ENCODE assay signal across 7 mouse cellular contexts in genomic region chr5:20637300-20637989, GRCm38 (mm10).
DNase-seq lines count a peak whose midpoint lies in the region; ATAC-seq and TF ChIP-seq lines count a peak whose summit lies in the region.

No protein-coding gene starts in this region.

- H3K27ac ChIP-seq in intestine, postnatal 0 days (ENCODE audit: low read depth, low read length) = no peak overlapping the region
- H3K27ac ChIP-seq in intestine, embryonic 16.5 days (ENCODE audit: low read length) = no peak overlapping the region
- H3K27ac ChIP-seq in CH12.LX (ENCODE audit: insufficient read depth, low read depth) = no peak overlapping the region
- H3K27ac ChIP-seq in limb, embryonic 14.5 days (replicated peaks; ENCODE audit: low read depth, low read length) = no peak overlapping the region

- dilution Hi-C loops in CH12.LX (cut with MboI; ENCODE audit: extremely low pct_ligation_motif_present, extremely low pct_unique_long_range_greater_than_20kb, low sequenced_read_pairs) = no loop called here

- no peak overlapping the region for H3K4me2 ChIP-seq in intestine, postnatal 0 days (replicated peaks; ENCODE audit: low read depth)
- no peak overlapping the region for H3K4me2 ChIP-seq in intestine, embryonic 16.5 days (ENCODE audit: low read depth, low read length)
- H3K4me2 ChIP-seq in CH12.LX (ENCODE audit: insufficient read depth, low read depth, poor library complexity, severe bottlenecking) = 0 out of 2 replicates have a peak overlapping the region, but pooled peaks have one; percentile 6
- no peak overlapping the region for H3K4me2 ChIP-seq in limb, embryonic 14.5 days (replicated peaks; ENCODE audit: low read depth, low read length, severe bottlenecking)

- ATAC-seq in intestine, postnatal 0 days = no peak
- ATAC-seq in intestine, embryonic 16.5 days = no peak
- no peak for ATAC-seq in Patski
- ATAC-seq in limb, embryonic 14.5 days (ENCODE audit: low FRiP score, low read depth) = peak; percentile 45; the same call in 1 of the 2 replicates

- no peaks in the 10 kb centered on the region for H3K27me3 ChIP-seq in intestine, postnatal 0 days (replicated peaks; ENCODE audit: control insufficient read depth, insufficient read depth, low read length)
- H3K27me3 ChIP-seq in intestine, embryonic 16.5 days (replicated peaks; ENCODE audit: control insufficient read depth, insufficient read depth, low read length) = no peaks in the 10 kb centered on the region
- H3K27me3 ChIP-seq in CH12.LX (replicated peaks) = no peaks in the 10 kb centered on the region
- H3K27me3 ChIP-seq in Patski = no peaks in the 10 kb centered on the region
- H3K27me3 ChIP-seq in limb, embryonic 14.5 days (ENCODE audit: control insufficient read depth, insufficient read depth, low read length) = no peaks in the 10 kb centered on the region

- TF ChIP-seq RAD21 in CH12.LX (IDR thresholded peaks at IDR 0.05; ENCODE audit: low read depth, low read length) = peak; percentile 57

- TF ChIP-seq CTCF in intestine, postnatal 0 days (IDR thresholded peaks at IDR 0.05; ENCODE audit: low read depth) = peak; percentile 57
- TF ChIP-seq CTCF in CH12.LX (conservative IDR thresholded peaks at IDR 0.05 in 1 of 2, IDR thresholded peaks at IDR 0.05 in 1 of 2; ENCODE audit: low read depth in 2 of 2, low read length in 2 of 2) (peak in 1 of 2 experiments; percentile 49; a peak in 2 of 4 replicates), Patski (IDR thresholded peaks at IDR 0.05) (peak; percentile 65)

- H3K9ac ChIP-seq in intestine, postnatal 0 days (ENCODE audit: low read depth, low read length) = no peak overlapping the region
- no peak overlapping the region for H3K9ac ChIP-seq in intestine, embryonic 16.5 days (ENCODE audit: low read depth, low read length)
- no peak overlapping the region for H3K9ac ChIP-seq in CH12.LX (ENCODE audit: insufficient read depth, low read depth)
- no peak overlapping the region for H3K9ac ChIP-seq in limb, embryonic 14.5 days (ENCODE audit: low read depth, low read length, severe bottlenecking)

- TF ChIP-seq POLR2A in CH12.LX (IDR thresholded peaks at IDR 0.05; ENCODE audit: low read depth, low read length) = no peak
- TF ChIP-seq POLR2A in limb, embryonic 14.5 days (IDR thresholded peaks at IDR 0.05; ENCODE audit: borderline replicate concordance, extremely low read depth, insufficient read depth, insufficient read length) = no peak

- POLR2A ChIA-PET in Patski (lab: Charles Lee) = no interaction called here

- TF ChIP-seq EP300 in CH12.LX (IDR thresholded peaks at IDR 0.05; ENCODE audit: low read length) = no peak

- no peak overlapping the region for H3K4me3 ChIP-seq in intestine, postnatal 0 days (ENCODE audit: low read depth, low read length)
- H3K4me3 ChIP-seq in intestine, embryonic 16.5 days (ENCODE audit: low read length) = no peak overlapping the region
- H3K4me3 ChIP-seq in CH12.LX (replicated peaks in 1 of 3; ENCODE audit: low read depth in 2 of 3, low read length in 2 of 3, poor library complexity in 1 of 3) = no peak overlapping the region
- no peak overlapping the region for H3K4me3 ChIP-seq in limb, embryonic 14.5 days (replicated peaks; ENCODE audit: low read length)

- H3K4me1 ChIP-seq in intestine, postnatal 0 days (replicated peaks; ENCODE audit: control insufficient read depth, insufficient read depth, low read length) = no peaks in the 10 kb centered on the region
- no peaks in the 10 kb centered on the region for H3K4me1 ChIP-seq in intestine, embryonic 16.5 days (ENCODE audit: control insufficient read depth, insufficient read depth, low read length)
- H3K4me1 ChIP-seq in CH12.LX (ENCODE audit: control insufficient read depth in 1 of 2, insufficient read depth in 2 of 2) = no peaks in the 10 kb centered on the region
- no peaks in the 10 kb centered on the region for H3K4me1 ChIP-seq in limb, embryonic 14.5 days (ENCODE audit: control insufficient read depth, insufficient read depth, low read length)

- no peaks in the 10 kb centered on the region for H3K79me2 ChIP-seq in CH12.LX (replicated peaks; ENCODE audit: control insufficient read depth, extremely low read depth, insufficient read depth, poor library complexity, severe bottlenecking)

- in situ Hi-C loops in CH12.LX (cut with MboI; ENCODE audit: low pct_ligation_motif_present, low pct_unique_long_range_greater_than_20kb, low sequenced_read_pairs) (no loop called here), Patski (cut with MboI; ENCODE audit: low pct_unique_long_range_greater_than_20kb) (loop anchor here (10.0 kb wide), 1 partner anchor 163 kb away; no protein-coding TSS in a partner anchor)

- H3K9me3 ChIP-seq in intestine, postnatal 0 days (ENCODE audit: control insufficient read depth) = no peaks in the 10 kb centered on the region
- H3K9me3 ChIP-seq in intestine, embryonic 16.5 days (ENCODE audit: control insufficient read depth, low read length) = no peaks in the 10 kb centered on the region
- H3K9me3 ChIP-seq in CH12.LX (replicated peaks; ENCODE audit: low read length) = no peaks in the 10 kb centered on the region
- H3K9me3 ChIP-seq in limb, embryonic 14.5 days (ENCODE audit: control insufficient read depth, low read length) = no peaks in the 10 kb centered on the region

- CTCF ChIA-PET in Patski (lab: Charles Lee) = interaction anchor here (0.8 to 1.6 kb wide), 5 partner anchors 15 to 703 kb away, joined by 3 to 11 read pairs (median 3); no protein-coding TSS in a partner anchor

- H3K36me3 ChIP-seq in intestine, postnatal 0 days (ENCODE audit: control insufficient read depth, insufficient read depth) = no peaks in the 10 kb centered on the region
- H3K36me3 ChIP-seq in intestine, embryonic 16.5 days (ENCODE audit: control insufficient read depth, insufficient read depth, low read length) = no peaks in the 10 kb centered on the region
- no peaks in the 10 kb centered on the region for H3K36me3 ChIP-seq in CH12.LX (replicated peaks in 1 of 2; ENCODE audit: control insufficient read depth in 1 of 2, insufficient read depth in 1 of 2, low read length in 1 of 2)
- H3K36me3 ChIP-seq in limb, embryonic 14.5 days (ENCODE audit: control insufficient read depth, insufficient read depth, low read length) = no peaks in the 10 kb centered on the region

- WGBS in intestine, postnatal 0 days = 78% methylated on average over 5 of the region's 5 CpGs
- WGBS in intestine, embryonic 16.5 days = 79% methylated on average over 5 of the region's 5 CpGs
- WGBS in limb, embryonic 14.5 days = 80% methylated on average over 5 of the region's 5 CpGs

- DNase-seq in CH12.LX (ENCODE audit: extremely low read depth) (no peak), Patski (ENCODE audit: low read depth, low spot score) (no peak)
- peak; percentile 58 for DNase-seq in limb, embryonic 14.5 days (ENCODE audit: low spot score)
- DNase-seq in testis, postnatal 10 days (ENCODE audit: low spot score) = no peak
- no peak for DNase-seq in layer of hippocampus, adult 11-12 months (ENCODE audit: low spot score)

TF ChIP-seq in CH12.LX, 34 proteins besides CTCF, POLR2A, EP300 and RAD21:
- TF ChIP-seq UBTF (IDR thresholded peaks at IDR 0.05; ENCODE audit: low read depth, low read length) = no peak
- TF ChIP-seq SMC3 (IDR thresholded peaks at IDR 0.05; ENCODE audit: low read depth, low read length) = peak; percentile 45
